Mouse (Mus musculus) cerebellum, postnatal 36 days (tissue): Measurements from ENCODE around the gene Igfbpl1.

Source experiments
- DNase-seq, 2 experiments: peaks; one replicate each; pipeline ENCODE4 v3.0.0; 2021 to 2022; ENCODE audit warnings: mixed read lengths in 2 of 2

Gene Igfbpl1

DNA sequence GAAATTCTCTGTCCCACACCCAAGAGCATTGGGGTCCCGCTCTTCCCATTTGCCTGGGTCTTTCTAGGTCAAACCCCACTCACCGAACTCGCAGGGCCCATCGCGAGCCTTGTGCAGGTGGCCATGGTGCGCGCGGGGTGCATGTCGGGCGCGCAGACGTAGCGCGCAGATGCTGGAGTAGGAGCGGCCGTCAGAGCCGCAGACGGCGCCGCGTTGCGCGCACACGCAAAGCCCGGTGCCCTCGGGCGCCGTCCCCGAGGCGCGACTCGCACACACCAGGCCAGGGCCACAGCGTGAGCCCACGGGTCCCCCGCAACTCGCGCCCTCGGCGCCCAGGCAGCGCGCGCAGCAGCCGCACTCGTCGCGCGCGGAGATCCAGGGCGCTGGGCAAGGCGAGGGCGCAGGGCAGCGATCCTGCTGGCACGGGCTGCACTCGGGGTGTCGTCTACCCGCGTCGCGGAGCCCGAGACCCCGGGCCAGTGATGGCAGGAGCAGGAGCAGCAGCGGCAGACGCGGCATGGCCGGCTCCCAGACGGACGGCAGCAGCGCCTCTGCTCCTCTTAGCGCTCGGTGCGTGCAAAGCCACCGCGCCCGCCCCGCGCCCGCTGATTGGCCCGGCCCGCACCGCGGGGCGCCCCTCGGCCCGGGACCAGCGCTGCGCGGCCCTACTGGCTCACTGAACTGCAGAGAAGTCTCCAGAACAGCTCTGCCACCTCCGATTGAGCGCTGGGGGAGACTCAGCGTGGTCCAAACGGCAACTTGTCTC lies at the start of gene Igfbpl1:
Igfbpl1 (minus strand) TSS at position 649 of the 766 bp plus-strand sequence.
- no peak for DNase-seq

DNA sequence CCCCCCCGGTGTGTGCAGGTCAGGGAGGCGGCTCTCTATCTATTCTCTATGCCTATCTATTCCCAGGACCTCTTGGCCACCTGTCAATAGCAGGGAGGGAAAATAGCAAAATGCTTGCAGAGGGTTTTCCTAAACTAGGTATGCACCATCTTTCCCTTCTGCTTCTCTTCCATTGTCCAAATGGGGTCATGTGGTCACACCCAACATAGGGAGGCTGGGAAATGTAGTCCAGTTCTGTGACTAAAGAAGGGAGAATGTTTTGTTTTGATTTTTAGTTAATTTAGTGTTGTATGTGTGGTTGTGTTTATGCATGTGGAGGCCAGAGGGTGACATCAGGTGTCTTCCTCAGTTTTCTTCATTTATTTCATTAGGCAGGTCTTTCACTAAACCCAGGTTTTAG lies 45.4 kb upstream of the Igfbpl1 start:
- no peak for DNase-seq

DNA sequence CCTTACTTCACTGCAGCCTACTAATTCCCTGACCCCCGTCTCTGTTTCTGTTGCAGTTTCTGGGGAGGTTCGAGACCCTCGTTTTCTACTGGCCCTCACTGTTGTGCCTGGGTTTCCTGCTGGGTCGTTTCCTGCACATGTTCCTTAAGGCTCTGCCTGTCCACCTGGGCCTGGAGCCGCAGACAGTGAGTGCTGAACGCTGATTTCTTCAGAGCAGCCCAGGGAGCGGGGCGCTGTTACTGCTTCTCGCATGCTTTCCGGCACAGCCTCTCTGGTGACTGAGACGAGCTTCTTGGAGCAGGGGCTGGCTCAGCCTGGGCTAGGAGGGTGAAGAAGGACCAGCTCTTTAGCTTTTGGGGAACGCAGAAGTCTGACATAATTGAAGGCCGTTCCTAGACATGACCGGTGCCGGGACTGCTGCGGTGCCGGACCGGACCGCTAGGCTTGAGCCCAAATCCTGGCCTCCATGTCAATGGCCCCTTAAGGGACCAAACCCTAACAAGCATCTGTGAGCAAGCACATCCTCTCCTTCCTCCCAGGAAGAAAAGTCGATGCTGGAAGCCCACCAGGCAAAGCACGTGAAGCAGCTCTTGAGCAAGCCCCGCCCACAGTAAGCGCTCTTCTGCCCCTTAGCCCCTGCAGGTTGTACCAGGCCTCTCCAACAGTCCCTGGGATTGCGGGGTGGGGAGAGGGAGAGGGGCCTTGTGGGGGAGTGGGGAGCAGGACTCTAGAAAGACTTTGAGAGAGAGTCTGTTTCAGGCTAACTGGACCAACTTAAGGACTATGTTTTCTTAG lies 42.5 kb upstream of the Igfbpl1 start:
- no peak for DNase-seq

DNA sequence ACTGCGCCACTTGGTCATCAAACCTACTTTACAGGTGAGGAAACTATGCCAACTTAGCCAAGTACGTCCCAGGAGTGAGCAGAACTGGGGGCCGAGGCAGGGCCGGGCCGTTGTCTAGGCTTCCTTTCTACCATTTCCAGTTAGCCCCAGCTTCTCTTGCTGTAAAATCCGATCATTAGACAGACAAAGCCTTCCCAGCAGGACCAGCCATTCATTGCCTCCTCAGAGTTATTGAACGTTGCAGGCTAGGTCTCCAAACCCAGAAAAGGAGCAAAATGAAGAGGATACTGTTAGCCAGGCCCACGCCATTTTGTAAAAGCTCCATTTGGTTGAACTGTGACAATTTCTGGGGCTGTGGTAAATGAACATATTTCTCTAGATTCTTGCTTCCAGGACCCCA lies 40.7 kb upstream of the Igfbpl1 start:
- DNase-seq, result no peak

DNA sequence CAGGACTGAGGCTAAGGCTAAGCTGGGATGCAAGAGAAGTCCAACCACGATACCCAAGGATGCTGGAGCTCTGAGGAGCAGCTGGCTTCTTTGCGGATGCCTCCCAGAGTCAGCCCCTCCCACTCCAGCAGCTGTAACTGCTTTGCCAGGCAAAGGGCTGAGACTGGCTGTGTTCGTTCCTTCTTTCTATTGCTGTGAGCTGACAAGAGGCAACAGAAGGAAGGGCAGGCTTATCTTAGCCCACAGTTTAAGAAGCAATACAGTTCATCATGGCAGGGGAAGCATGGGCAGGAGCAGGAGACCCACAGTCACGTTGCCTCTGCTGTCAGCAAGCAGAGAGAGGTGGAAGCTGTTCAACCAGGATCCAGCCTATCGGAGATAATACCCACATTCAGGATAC lies 34.4 kb upstream of the Igfbpl1 start:
- no peak for DNase-seq

DNA sequence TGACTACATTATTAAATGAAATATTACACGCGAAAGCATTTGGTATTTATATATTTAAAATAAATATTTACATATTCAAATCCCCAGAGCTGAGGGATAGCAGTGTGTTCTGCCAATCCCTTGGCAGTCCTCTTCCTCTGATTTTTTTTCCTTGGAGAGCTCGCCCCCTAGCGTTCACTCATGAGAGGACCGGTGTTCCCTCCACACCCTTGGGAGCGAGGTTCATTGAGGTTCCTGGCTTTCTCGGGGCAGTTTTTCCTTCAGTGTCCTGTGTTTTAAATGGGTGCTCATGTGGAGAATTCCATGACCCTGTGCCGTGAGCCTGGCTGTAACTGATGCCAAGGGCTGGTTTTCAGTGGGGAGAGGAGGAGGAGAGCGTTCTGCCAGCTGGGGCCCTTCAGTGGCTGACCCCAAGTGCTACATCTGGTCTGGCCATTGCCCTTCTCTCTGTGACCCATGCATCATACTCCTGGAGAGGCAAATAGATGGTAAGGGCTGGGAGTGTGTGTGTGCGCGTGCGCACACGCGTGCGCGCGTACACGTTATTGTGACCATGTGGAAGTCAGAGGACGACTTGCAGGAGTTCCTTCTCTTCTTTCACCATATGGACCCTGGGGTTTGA lies 29.2 kb upstream of the Igfbpl1 start:
- DNase-seq, result peak; percentile 79 to 83

DNA sequence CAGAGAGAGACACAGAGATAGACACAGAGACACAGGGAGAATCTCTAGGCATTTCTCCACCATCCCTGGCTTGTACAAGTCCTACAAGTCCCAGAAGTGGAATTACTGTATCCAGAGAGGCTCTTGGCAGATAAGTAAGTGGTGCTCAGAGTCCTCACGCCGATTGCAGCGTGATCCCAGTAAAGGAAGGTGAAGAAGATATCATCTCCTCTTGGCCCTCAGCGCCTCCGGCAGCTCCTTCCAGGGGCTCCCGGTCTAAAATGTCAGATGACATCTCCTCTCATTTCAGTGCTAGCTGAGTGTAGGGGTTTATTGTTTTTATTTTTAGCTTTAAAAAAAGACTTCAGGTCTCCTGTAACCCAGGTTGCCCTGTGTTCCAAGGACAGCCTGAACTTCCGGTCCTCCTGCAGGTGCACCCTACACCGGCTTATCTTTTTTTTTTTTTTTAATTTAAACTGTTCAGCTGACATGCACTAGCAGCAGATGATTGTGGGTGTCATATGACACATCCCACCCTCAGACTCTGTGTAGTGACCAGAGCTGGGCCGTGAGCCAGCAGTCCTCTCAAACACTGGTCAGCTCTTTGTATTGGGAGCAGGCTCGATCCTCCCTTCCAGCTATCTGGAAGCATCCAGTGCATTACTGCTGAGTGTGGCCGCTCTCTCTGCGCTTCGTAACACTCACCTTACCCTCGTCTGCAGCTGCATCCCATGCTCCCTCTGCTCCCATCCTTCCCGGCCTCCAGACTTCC lies 26.9 kb upstream of the Igfbpl1 start:
- DNase-seq, result no peak

DNA sequence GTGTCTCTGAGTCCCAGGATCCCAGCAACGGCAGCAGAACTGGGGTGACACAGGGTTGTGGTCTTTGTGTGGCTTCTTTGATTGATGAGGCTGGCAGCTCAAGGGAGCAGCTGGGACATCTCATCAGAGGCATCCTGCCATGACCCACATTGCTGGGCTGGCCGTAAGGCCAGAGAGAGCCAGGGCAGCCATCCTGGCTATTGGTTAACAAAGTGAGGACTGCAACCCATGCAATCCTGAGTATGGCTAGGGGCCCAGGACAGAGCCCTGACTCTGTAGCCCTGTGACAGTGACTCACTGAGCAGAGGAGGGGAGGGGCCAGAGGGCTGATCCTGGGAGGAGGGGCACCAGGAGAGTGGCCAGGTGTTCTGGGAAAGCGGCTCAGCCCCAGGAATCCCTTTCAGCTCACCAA lies 24.9 kb upstream of the Igfbpl1 start:
- DNase-seq, result no peak

DNA sequence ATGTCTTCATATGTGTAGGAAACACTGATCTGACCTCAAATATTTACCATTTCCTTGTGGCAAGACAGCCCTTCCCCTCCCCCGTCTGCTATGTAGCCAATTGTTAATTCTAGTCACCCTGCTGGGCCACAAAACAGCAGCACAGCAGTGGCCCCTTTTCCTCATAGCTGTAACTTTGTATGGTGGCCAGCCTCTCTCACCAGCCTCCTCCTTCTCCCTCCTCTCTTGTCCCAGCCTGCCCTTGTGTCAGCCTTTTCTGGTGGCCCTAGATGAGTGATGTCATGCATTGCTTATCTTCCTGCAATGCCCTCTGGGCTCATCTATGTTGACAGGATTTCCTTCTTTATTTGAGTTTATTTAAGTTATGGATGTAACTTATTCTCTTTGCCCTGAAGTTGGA lies 22.7 kb upstream of the Igfbpl1 start:
- no peak for DNase-seq

DNA sequence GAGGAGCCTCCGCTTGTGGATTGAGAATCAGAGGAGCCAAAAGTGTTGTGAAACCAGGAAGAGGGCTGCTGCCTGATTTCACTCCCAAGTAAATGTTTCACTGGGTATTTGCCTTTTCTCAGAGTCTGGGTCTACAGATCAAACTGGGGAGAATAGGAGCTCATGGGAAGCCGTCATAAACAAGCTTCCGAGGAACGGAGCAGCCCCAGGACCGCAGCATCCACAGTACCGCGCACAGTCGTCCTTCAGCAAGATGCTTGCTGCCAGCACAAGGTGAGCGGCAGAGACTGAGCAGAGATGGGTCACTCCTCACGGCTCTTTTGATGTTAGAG lies 22.1 kb upstream of the Igfbpl1 start:
- no peak for DNase-seq

DNA sequence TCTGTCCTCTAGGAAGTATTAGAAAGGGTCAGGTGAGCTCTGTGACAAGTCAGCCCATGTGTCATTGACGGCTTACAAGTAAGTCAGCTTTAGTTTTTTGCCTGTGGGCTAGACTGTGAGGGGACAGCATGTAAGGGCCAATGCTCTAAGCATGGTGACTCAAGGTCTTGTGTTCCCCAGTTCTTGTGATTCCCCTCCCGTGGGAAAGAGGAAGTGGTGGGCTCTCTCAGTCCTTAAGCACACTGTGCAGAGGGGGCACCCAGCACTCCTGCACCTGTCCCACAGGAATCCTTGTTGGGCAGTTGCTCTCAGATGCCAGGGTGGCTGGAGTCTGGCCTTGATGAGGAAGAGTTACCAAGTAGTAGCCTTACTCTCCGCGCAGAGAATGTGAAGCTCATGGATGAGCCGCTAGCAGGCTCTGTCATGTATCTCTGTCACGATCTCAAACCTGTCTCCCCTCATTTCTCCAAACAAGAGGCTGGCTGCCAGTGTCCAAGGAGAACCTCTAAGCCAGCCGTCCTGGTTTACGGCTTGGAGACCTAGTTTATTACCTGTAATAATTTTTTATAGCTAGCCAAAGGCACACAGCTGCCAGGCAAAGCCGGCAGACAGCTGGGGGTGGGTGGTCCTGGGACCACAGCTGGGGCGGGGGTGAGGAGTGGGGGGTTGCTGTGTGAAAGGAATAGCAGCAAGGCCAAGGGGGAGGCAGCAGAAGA lies 21.5 kb upstream of the Igfbpl1 start, which contains the start of gene Stra6l:
Stra6l (plus strand) TSS at position 556 of the 716 bp plus-strand sequence.
- DNase-seq, result no peak

DNA sequence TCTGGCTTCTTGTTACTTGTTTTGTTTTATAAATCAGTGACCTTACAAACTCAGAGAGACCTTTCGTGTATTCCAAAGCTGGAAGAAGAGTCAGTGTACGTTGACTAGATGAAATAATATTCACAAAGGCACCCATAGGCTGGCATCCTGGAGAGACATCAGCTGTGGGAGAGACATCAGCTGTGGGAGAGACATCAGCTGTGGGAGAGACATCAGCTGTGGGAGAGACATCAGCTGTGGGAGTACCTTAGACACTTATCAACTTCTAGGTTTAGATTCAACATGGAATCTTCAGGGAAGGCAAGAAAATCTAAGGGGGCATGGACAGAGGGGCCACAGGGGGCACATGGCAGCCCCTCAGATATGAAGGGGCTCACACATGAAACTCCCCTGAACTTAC lies 19.5 kb upstream of the Igfbpl1 start:
- DNase-seq, result no peak

DNA sequence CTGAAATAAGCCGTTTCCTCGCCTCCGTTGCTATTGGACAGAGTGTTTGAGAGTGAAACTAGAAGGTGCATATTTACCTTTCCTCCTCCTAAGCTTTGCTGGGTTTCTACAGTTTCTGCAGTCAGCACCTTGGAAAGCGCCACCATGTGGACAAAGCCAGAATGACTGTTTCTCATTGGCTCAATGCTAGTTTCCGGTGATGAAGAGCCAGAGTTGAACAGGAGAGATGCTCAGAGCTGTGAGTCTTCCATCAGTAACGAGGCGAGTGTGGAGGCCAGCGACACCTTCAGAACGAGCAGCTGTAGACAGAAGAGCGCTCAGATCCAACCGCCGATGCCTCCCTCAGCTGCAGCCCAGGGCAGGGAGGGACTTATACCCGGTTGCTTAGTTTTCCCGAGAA lies 17.6 kb upstream of the Igfbpl1 start:
- DNase-seq, result peak; percentile 31 to 42

DNA sequence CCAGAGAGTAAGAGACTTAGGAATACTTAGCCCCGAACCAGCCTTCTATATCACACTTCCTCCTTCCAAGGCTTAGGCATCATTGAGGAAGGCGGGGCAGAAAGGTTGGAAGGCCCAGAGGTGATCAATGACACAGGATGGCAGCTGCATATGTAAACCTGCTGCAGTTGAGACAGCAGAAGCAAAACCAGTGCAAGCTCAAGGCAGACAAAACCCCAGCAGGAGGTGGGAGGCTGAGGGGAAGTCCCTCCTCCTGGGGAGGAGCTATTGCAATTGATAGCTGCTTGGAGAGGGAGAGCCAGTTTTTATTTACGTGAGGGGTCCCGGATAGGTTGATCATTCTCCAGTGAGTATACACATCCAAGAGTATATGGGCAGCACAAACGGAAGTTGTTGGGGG lies 6.7 kb upstream of the Igfbpl1 start:
- no peak for DNase-seq

DNA sequence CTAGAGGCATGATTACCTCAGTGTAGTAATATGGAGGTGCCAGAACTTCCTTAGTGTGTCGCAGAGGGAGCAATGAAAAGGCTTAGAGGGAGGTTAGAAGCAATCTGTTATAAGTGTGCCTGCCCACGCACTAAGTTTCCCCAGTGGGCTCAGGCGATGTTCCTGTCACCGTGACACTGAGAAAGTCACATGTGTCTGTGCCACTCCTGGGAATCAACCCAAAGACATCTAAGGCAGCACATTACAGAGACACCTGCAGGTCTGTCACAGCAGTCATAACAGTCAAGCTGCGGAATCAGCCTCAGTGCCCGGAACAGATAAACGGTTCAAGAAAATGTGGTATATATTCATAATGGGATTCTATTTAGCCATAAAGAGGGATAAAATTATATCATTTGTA lies 5.3 kb upstream of the Igfbpl1 start:
- no peak for DNase-seq

DNA sequence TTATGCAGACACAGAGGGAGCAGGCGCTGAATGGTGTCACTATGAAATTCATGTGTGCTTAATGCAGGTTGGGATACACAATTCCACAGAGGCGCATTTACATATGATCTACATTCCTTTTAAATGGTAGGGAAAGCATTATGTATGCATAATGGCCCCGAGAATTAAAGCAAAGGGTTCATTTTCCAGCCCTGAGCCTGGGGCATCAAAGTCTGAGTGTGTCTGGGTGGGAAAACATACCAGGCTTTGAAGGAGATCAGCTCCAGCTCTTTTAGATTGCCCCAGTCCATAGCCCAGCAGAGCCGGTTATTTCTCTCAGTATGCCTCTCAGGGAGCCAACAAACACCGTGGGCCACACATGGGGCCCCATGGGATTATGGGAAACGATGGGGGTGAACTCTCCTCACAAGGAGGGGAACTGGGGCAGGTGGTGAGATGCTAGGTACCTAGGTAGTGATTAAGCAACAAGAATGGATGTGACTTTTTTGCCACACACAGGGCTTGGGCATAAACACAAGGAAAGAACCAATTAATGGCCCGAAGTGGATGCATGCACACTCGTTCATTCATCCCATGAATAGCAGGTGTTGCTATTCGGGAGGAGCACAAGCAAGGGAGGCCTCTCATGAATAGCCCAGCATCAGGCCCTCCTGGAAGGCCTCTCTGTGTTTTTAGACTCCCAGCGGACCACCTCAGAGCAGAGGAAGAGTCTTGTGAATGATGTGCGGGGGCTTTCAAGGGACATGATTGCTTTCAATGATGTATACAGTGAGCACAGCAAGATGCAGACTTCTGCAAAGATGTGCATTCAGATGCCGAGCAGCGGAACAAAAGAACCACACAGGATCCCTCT lies 3.4 kb upstream of the Igfbpl1 start:
- no peak for DNase-seq

DNA sequence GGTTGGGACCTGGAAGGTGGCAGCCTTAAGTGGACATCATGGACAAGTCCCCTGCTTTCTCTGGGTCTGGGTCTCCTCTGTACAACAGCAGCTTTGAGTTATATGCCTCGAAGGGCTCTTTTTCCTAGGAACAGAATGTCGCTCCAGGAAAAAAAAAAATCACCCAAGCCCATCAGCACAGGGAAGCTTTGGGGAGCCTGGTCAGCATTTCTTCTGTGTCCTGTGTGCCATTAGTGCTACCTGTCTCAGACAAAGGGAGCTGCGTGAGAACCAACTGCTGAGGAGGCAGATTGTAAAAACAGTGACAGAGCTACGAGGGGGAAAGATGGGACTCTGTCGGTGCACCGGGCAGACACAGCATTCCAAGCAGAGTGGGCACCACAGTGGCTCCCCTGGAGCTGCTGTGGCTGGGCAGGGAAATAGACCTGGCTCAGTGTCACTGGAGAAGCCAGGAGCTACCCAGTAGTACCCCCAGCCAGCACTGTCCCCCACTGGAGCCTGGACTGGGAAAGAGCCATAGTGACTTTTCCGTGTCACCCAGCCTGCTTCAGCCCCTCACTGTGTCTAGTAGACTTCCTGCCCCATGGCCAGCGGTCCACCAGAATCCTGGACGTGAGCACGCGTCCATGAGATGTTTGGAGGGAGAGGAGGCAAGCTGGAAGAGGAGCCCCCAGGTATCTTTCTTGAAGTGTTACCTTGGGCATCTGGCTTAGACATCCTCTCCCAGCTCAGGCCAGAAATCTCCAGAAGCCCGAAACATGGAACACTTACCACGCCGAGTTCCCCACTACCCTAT lies 1.8 kb downstream of the Igfbpl1 start:
- no peak for DNase-seq

DNA sequence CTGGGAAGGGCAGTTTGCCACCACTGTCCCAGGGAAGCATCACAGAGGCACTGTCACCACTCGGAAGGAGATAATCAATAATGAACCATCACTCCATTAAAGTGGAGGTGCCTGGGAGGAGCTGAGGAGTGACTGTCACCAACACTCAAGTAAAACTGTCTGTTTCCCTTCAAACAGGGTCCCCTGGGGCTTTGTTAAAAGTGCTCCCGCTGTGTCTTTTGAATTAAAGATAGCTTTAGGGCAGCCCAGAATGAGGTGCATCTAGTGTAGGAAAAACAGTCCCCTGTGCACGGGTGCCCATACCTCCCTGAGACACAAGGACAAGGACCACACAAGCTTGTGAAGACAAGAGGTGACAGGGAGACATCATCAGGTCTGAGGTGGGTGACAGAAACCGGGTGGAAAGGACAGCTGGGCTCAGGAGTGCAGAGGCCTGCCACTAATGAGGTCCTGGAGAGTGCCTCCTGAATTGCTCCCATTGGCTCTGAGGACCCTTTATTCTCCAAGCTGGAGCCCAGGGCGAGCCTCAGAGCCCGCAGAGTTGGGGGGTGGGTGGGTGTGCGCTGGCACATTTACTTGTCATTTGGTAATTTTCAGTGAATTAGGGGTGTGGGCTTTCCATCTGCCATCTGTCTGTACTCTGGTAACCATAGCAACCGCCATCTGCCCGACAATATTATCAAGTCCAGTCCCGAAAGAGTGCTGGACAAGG lies 2.5 kb downstream of the Igfbpl1 start:
- no peak for DNase-seq

DNA sequence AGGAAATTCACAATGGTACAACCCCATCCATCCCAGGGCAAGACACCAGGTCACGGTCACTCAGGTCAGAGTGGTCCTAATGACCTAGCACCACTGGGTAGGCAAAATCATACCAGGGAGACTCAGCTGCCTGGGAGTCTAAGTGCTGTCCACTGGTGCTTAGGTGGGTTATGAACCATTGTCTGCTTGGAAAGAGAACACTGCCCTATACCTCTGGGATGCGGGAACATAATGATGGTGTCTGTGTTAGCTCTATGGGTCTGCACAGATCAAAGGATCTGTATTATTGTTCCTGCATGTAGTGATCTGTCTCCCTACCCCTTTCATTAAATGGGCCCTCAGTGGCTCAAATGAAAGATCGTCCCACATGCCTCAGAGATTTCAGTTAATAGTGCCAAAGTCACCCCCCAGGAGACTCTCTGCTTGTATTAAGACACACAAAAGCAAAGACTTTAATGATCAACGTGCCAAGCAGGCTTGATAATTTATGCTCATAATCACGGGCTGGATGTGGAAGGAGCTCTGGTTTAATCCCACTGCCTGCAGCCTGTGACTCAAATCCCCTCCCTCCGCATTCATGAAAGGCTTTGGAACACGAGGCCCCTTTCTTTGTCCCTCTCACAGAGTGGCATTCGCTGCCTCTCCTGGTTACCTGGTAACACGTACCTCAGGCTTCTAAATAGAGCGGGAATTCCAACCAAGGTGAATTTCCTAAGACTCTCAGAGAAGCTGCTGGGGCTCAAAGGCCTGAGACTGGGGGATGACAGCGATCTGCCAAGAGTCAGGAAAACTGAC lies 3.7 kb downstream of the Igfbpl1 start:
- no peak for DNase-seq
